Mouse (Mus musculus) MEL (cell line): Measurements from ENCODE around the gene B4galt1.

Experiments
- CHD2 ChIP-seq: IDR thresholded peaks from 2 replicates; pipeline ENCODE4 v1.6.1; 2011; ENCODE audit warnings: low read length, improper control_type of control experiment
- CTCF ChIP-seq, 3 experiments: IDR thresholded peaks in 2 of 3; conservative IDR thresholded peaks in 1 of 3; 2 replicates each; pipeline ENCODE4 v1.5.1; 2011 to 2012; ENCODE audit warnings: low read length in 3 of 3, low read depth in 2 of 3, mild to moderate bottlenecking in 2 of 3, improper control_type of control experiment in 1 of 3, inconsistent platforms in 1 of 3, mixed read lengths in 1 of 3, moderate library complexity in 1 of 3; ENCODE audit not compliant: control insufficient read depth in 1 of 3, insufficient read depth in 1 of 3, poor library complexity in 1 of 3, severe bottlenecking in 1 of 3
- EP300 ChIP-seq, 2 experiments: IDR thresholded peaks; 2 replicates each; pipeline ENCODE4 v1.6.1; 2011; ENCODE audit warnings: improper control_type of control experiment in 2 of 2, low read length in 2 of 2, low read depth in 1 of 2, mild to moderate bottlenecking in 1 of 2
- MAX ChIP-seq: IDR thresholded peaks from 2 replicates; pipeline ENCODE4 v1.6.1; 2011; ENCODE audit warnings: low read length, improper control_type of control experiment
- MAZ ChIP-seq: IDR thresholded peaks from 2 replicates; pipeline ENCODE4 v1.6.1; 2012; ENCODE audit warnings: low read depth, mild to moderate bottlenecking, inconsistent platforms, low read length, improper control_type of control experiment
- TCF12 ChIP-seq: IDR thresholded peaks from 2 replicates; pipeline ENCODE4 v1.6.1; 2014; ENCODE audit warnings: low read depth, mild to moderate bottlenecking, inconsistent platforms, low read length, improper control_type of control experiment, moderate library complexity
- USF1 ChIP-seq: IDR thresholded peaks from 2 replicates; pipeline ENCODE4 v1.6.1; 2014; ENCODE audit warnings: low read depth, mild to moderate bottlenecking, inconsistent platforms, low read length, improper control_type of control experiment, moderate library complexity

GRCm38 (mm10) chr4:40824505-40824904 is 29.3 kb downstream of the B4galt1 start:
- no peak for TF ChIP-seq MAZ
- no peak for TF ChIP-seq CTCF (IDR thresholded peaks at IDR 0.05 in 2 of 3, conservative IDR thresholded peaks at IDR 0.05 in 1 of 3; ENCODE audit: control insufficient read depth in 1 of 3, insufficient read depth in 1 of 3, low read depth in 2 of 3, low read length in 3 of 3, poor library complexity in 1 of 3, severe bottlenecking in 1 of 3)
- no peak for TF ChIP-seq EP300 (IDR thresholded peaks at IDR 0.05; ENCODE audit: low read depth in 1 of 2, low read length in 2 of 2)
- TF ChIP-seq USF1 = no peak
- TF ChIP-seq TCF12 = no peak
- TF ChIP-seq CHD2 = no peak
- TF ChIP-seq MAX = no peak
